Mouse (Mus musculus) ES-E14 (cell line): ENCODE data around the gene Gm28635. TPM values are rescaled to one million over a fixed set of nuclear protein-coding genes. Genes with fewer than 3 reads are reported as not detected.

Source experiments
- DNase-seq: peaks from one replicate; pipeline ENCODE4 v3.0.0-alpha.2; 2013; ENCODE audit warnings: low read depth, low spot score
- H3K27ac ChIP-seq: 2 replicates; pipeline ENCODE4 v1.5.1; 2012; ENCODE audit warnings: low read depth, mild to moderate bottlenecking, low read length, moderate library complexity, mixed read lengths; ENCODE audit not compliant: poor library complexity, insufficient read depth, severe bottlenecking
- H3K36me3 ChIP-seq: 2 replicates; pipeline ENCODE4 v1.6.1; 2012; ENCODE audit warnings: mild to moderate bottlenecking, low read length, moderate library complexity, mixed read lengths; ENCODE audit not compliant: control insufficient read depth, poor library complexity, insufficient read depth, severe bottlenecking
- H3K4me1 ChIP-seq, 2 experiments: fragments of 150-350 bp in 1 of 2; sonication (generic) in 1 of 2; 2 replicates each; pipeline ENCODE4 v1.6.1; 2012; ENCODE audit warnings: low read length in 2 of 2, mild to moderate bottlenecking in 1 of 2, mixed read lengths in 1 of 2; ENCODE audit not compliant: control insufficient read depth in 2 of 2, insufficient read depth in 2 of 2, poor library complexity in 1 of 2
- H3K4me3 ChIP-seq, 2 experiments: fragments of 150-350 bp in 1 of 2; sonication (generic) in 1 of 2; 2 replicates each; pipeline ENCODE4 v1.5.1; 2012; ENCODE audit warnings: low read length in 2 of 2, low read depth in 1 of 2, mild to moderate bottlenecking in 1 of 2, mixed read lengths in 1 of 2; ENCODE audit not compliant: insufficient read depth in 1 of 2, poor library complexity in 1 of 2, severe bottlenecking in 1 of 2
- H3K9ac ChIP-seq: 2 replicates; pipeline ENCODE4 v1.6.1; 2012; ENCODE audit warnings: low read depth, mild to moderate bottlenecking, low read length, mixed read lengths; ENCODE audit not compliant: poor library complexity, insufficient read depth, severe bottlenecking
- H3K9me3 ChIP-seq: fragments of 150-350 bp; sonication (generic); 2 replicates; pipeline ENCODE4 v1.6.1; 2012; ENCODE audit warnings: low read depth, mild to moderate bottlenecking, low read length; ENCODE audit not compliant: control insufficient read depth, insufficient read depth
- CHD2 ChIP-seq: IDR thresholded peaks from 2 replicates; pipeline ENCODE4 v1.6.1; 2014; ENCODE audit warnings: mild to moderate bottlenecking, low read depth, low read length, inconsistent platforms
- HCFC1 ChIP-seq: IDR thresholded peaks from 2 replicates; pipeline ENCODE4 v1.6.1; 2012; ENCODE audit warnings: low read length, inconsistent platforms, borderline replicate concordance; ENCODE audit not compliant: insufficient read depth
- MAFK ChIP-seq: IDR thresholded peaks from 2 replicates; pipeline ENCODE4 v1.6.1; 2014; ENCODE audit warnings: mild to moderate bottlenecking, low read depth, low read length, inconsistent platforms; ENCODE audit not compliant: insufficient read depth
- ZC3H11A ChIP-seq: IDR thresholded peaks from 2 replicates; pipeline ENCODE4 v1.6.1; 2012; ENCODE audit warnings: low read depth, mild to moderate bottlenecking, inconsistent platforms, low read length, borderline replicate concordance
- ZNF384 ChIP-seq: IDR thresholded peaks from 2 replicates; pipeline ENCODE4 v1.6.1; 2012; ENCODE audit warnings: low read depth, low read length, inconsistent platforms
- in situ Hi-C, 2 experiments: fragments of 600-800 bp; cut with MboI; formaldehyde crosslinking; loops; one replicate each; pipeline ENCODE4 v1.15.1; 2025; ENCODE audit warnings: low sequenced_read_pairs in 2 of 2, inconsistent platforms in 1 of 2; ENCODE audit not compliant: unreplicated experiment in 2 of 2
- total RNA-seq: library from RNA; depleted of rRNA; stranded (reverse); fragments of 300-350 nt; gene quantifications from 2 replicates; pipeline ENCODE4 v1.2.3, GENCODE M21; 2012; rRNA removed

Gene Gm28635
- total RNA-seq, 1 experiment = 2.7 TPM

DNA sequence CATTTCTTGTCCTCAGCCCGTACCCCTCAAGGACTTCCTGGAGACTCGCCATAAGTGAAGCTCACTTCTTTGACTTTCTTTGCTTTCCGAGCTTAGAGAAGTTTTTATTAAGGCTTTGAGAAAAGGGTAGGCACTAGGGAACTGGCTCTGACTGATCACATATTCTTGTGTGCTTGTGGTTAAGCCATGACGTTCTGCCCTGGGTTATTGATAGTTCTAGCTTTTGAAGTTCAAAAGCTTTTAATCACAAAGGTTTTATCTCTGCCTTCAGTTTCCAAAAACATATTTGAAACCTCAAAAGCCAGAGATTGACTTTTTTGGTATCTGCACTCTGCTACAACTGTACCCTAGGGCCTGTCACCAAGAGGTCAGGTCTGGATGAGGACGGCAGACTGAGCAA lies 95.6 kb downstream of the Gm28635 start:
- peaks cover 5% of the 10 kb centered on the region; the same call in 1 of the 2 replicates for H3K9me3 ChIP-seq
- peaks cover 0 to 2% of the 10 kb centered on the region in 2 experiments; a peak in 2 of 4 replicates for H3K4me1 ChIP-seq
- H3K36me3 ChIP-seq = no peaks in the 10 kb centered on the region; the same call in 1 of the 2 replicates
- DNase-seq = no peak
- no peak for TF ChIP-seq CHD2
- TF ChIP-seq ZC3H11A = no peak
- no peak for TF ChIP-seq MAFK
- TF ChIP-seq HCFC1 = no peak
- TF ChIP-seq ZNF384 = no peak
- no peak overlapping the region for H3K4me3 ChIP-seq
- no peak overlapping the region for H3K9ac ChIP-seq
- in situ Hi-C loops = no loop called here
- H3K27ac ChIP-seq = no peak overlapping the region

GRCm38 (mm10) chr2:84581208-84581607 lies 96.6 kb downstream of the Gm28635 start:
- no peak overlapping the region for H3K9ac ChIP-seq
- no peak overlapping the region for H3K4me3 ChIP-seq
- no peak overlapping the region for H3K27ac ChIP-seq
- H3K9me3 ChIP-seq = peaks cover 5% of the 10 kb centered on the region; the same call in 1 of the 2 replicates
- H3K4me1 ChIP-seq = peaks cover 0 to 2% of the 10 kb centered on the region in 2 experiments; a peak in 2 of 4 replicates
- TF ChIP-seq CHD2 (no peak), MAFK (no peak), ZC3H11A (0 out of 2 replicates have a peak, but pooled peaks have one; percentile 6), ZNF384 (peak; percentile 95), HCFC1 (no peak)
- in situ Hi-C loops = no loop called here
- no peak for DNase-seq
- no peaks in the 10 kb centered on the region; the same call in 1 of the 2 replicates for H3K36me3 ChIP-seq

GRCm38 (mm10) chr2:84579311-84579710 lies 98.5 kb downstream of the Gm28635 start:
- in situ Hi-C loops = no loop called here
- Histone ChIP-seq H3K9me3 (peaks cover 5% of the 10 kb centered on the region; the same call in 1 of the 2 replicates), H3K36me3 (no peaks in the 10 kb centered on the region; the same call in 1 of the 2 replicates), H3K27ac (no peak overlapping the region; the same call in 1 of the 2 replicates), H3K4me1 (no peaks in the 10 kb centered on the region), H3K9ac (no peak overlapping the region), H3K4me3 (no peak overlapping the region)
- no peak for DNase-seq
- no peak for TF ChIP-seq HCFC1
- no peak for TF ChIP-seq ZNF384
- no peak for TF ChIP-seq MAFK
- TF ChIP-seq CHD2 = no peak
- no peak for TF ChIP-seq ZC3H11A

- no peaks in the 10 kb centered on the region for H3K4me1 ChIP-seq
- no peak for TF ChIP-seq MAFK
- no peak for TF ChIP-seq CHD2
- no peak for TF ChIP-seq ZNF384
- no peaks in the 10 kb centered on the region; the same call in 1 of the 2 replicates for H3K36me3 ChIP-seq
- no peak for DNase-seq
- H3K4me3 ChIP-seq = no peak overlapping the region
- in situ Hi-C loops = no loop called here
- H3K27ac ChIP-seq = no peak overlapping the region
- peaks cover 7% of the 10 kb centered on the region for H3K9me3 ChIP-seq
- no peak overlapping the region for H3K9ac ChIP-seq
These were observed 103.7 kb downstream of the Gm28635 start for GRCm38 (mm10) chr2:84574130-84574529.

DNA sequence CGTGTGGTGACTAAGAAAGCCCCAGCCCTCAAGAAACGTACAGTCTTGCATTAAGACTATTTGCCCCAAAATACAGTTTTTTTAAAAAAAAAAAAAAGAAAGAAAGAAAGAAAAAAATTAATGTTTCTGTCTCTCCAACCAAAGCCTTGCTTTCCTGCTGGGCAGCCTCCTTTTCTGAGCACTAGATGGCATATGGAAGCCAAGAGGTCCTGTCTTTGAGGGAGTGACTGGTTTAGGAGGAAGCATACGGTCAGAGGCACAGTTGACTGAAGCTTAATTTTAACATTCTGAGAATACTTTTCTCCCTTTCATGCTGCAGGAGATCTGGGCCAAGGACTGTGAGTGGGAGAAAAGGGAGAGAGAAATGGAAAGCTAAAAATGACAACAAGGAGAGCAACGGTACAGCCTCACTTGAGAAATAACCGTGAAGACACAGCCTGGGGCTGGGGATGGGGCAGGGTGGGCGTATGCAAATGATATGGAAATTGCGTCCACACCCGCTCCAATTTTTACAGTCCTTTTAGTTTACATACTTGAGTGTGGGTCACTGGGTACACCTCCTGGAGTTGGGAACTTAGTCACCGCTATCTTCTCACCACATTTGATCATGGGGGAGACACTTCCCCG lies 120.8 kb downstream of the Gm28635 start:
- TF ChIP-seq CHD2 = no peak
- TF ChIP-seq ZNF384 = no peak
- TF ChIP-seq ZC3H11A = no peak
- no peak for TF ChIP-seq HCFC1
- no peak for TF ChIP-seq MAFK
- H3K4me1 ChIP-seq = peaks cover 0 to 2% of the 10 kb centered on the region in 2 experiments; a peak in 2 of 4 replicates
- no peaks in the 10 kb centered on the region for H3K9me3 ChIP-seq
- H3K4me3 ChIP-seq = no peak overlapping the region
- H3K27ac ChIP-seq = no peak overlapping the region
- in situ Hi-C loops = no loop called here
- H3K36me3 ChIP-seq = no peaks in the 10 kb centered on the region
- no peak overlapping the region for H3K9ac ChIP-seq
- DNase-seq = no peak

Other genes with a start within 250 kb of the Gm28635 start
- 80.4 and 110 TPM in 2 replicates for gene Tfpi, start 201.3 kb downstream of the Gm28635 start, total RNA-seq
- 48.2 and 51.5 TPM in 2 replicates for gene Ctnnd1, start 27.3 kb downstream of the Gm28635 start, total RNA-seq
- gene Btbd18, start 19.0 kb downstream of the Gm28635 start, total RNA-seq = 3.2 and 3.6 TPM in 2 replicates
- 546 and 589 TPM in 2 replicates for gene Selenoh, start 7.3 kb downstream of the Gm28635 start, total RNA-seq
- 17.1 and 31.4 TPM in 2 replicates for gene Med19, start 361 bp upstream of the Gm28635 start, total RNA-seq
- 160 and 193 TPM in 2 replicates for gene Tmx2, start 1.1 kb upstream of the Gm28635 start, total RNA-seq
- gene Zdhhc5, start 37.1 kb upstream of the Gm28635 start, total RNA-seq = 34.8 and 39.0 TPM in 2 replicates
- 28.6 and 36.4 TPM in 2 replicates for gene Clp1, start 49.3 kb upstream of the Gm28635 start, total RNA-seq
- gene Ypel4, start 56.0 kb upstream of the Gm28635 start, total RNA-seq = 0.89 and 1.8 TPM in 2 replicates
- 13.1 and 14.6 TPM in 2 replicates for gene Gm19426, start 65.6 kb upstream of the Gm28635 start, total RNA-seq
- 6.3 and 12.2 TPM in 2 replicates for gene Serping1, start 97.4 kb upstream of the Gm28635 start, total RNA-seq
- gene Ube2l6, start 120.8 kb upstream of the Gm28635 start, total RNA-seq = 0.58 and 1.9 TPM in 2 replicates
- gene Smtnl1, start 144.6 kb upstream of the Gm28635 start, total RNA-seq = 4.4 and 4.9 TPM in 2 replicates
- 60.2 and 73.5 TPM in 2 replicates for gene Timm10, start 149.0 kb upstream of the Gm28635 start, total RNA-seq
- gene Slc43a1, start 160.8 kb upstream of the Gm28635 start, total RNA-seq = 30.2 and 47.0 TPM in 2 replicates
- gene Rtn4rl2, start 208.7 kb upstream of the Gm28635 start, total RNA-seq = 0.79 and 0.80 TPM in 2 replicates